Comparison of ENCODE assay signal across 11 mouse cellular contexts in the genomic region with DNA sequence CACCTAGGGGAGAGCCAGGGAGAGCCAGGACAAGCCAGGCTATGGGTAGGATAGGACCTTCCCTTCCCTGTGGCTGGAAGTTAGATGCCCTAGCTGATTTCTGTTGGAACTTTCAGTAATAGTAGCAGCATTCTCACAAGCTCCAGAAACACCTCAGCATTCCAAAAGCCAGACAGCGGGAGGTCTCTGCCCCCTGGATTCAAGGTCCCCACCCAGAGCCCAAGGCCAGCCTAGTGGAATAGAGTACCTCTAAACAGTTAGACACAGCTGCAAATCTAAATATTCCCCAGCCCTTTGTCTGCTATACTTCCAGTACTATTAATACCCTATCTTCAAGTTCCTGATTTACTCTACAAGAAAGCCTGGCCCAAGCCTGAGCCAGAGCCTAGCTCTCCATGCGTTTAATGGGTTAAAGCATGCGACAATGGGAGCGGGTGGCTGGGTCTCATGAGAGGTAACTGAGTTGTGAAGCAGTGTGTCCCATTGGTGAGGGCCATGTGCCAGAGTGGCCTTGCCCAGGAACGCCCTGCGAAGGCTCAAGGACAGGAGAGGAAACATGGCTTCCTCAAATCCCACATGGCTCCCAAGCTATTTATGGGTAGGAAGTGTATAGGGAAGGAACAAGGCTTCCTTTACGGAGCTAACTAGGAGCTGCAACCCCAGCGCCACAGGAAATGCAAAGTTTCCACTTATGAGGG. TPM values are rescaled to one million over a fixed set of nuclear protein-coding genes. Genes with fewer than 3 reads are reported as not detected.
DNase-seq lines count a peak whose midpoint lies in the region; ATAC-seq and TF ChIP-seq lines count a peak whose summit lies in the region.
"Had no signal": no experiment of that assay in that cellular context is flagged by ENCODE, and none has a peak within 500 bp of the region (broad histone marks: within the 10 kb centered on the region; RNA-seq: fewer than 3 reads in every experiment).

No protein-coding gene starts in this region.

- H3K4me1 ChIP-seq in testis, adult 2 months (ENCODE audit: control insufficient read depth, insufficient read depth, low read length), result peaks cover 3% of the 10 kb centered on the region; the same call in 1 of the 2 replicates
- H3K4me1 ChIP-seq in heart, embryonic 14.5 days (ENCODE audit: control insufficient read depth in 2 of 2, insufficient read depth in 2 of 2, low read length in 2 of 2), result peaks cover 31 to 57% of the 10 kb centered on the region in 2 experiments
- no peaks in the 10 kb centered on the region for H3K4me1 ChIP-seq in midbrain, embryonic 11.5 days (ENCODE audit: control insufficient read depth, insufficient read depth, low read length)

- no peaks in the 10 kb centered on the region for H3K27me3 ChIP-seq in testis, adult 2 months (ENCODE audit: control insufficient read depth, insufficient read depth, low read length)
- no peaks in the 10 kb centered on the region for H3K27me3 ChIP-seq in heart, embryonic 14.5 days (ENCODE audit: control insufficient read depth, insufficient read depth, low read length)
- H3K27me3 ChIP-seq in midbrain, embryonic 11.5 days (ENCODE audit: control insufficient read depth, insufficient read depth, low read length), result no peaks in the 10 kb centered on the region
- H3K27me3 ChIP-seq: liver, embryonic 13.5 days; neural tube, embryonic 13.5 days had no signal

- no peak overlapping the region for H3K9ac ChIP-seq in heart, embryonic 14.5 days (ENCODE audit: low read length)
- no peak overlapping the region for H3K9ac ChIP-seq in midbrain, embryonic 11.5 days (ENCODE audit: low read length)
- H3K9ac ChIP-seq: liver, embryonic 13.5 days; neural tube, embryonic 13.5 days had no signal

- no peak overlapping the region for H3K4me3 ChIP-seq in testis, adult 2 months (ENCODE audit: control insufficient read depth, low read depth, low read length)
- H3K4me3 ChIP-seq in heart, embryonic 14.5 days (ENCODE audit: control insufficient read depth in 1 of 2, insufficient read depth in 1 of 2, low read depth in 1 of 2, low read length in 2 of 2), result no peak overlapping the region
- H3K4me3 ChIP-seq in midbrain, embryonic 11.5 days (ENCODE audit: low read depth, low read length), result no peak overlapping the region
- H3K4me3 ChIP-seq: liver, embryonic 13.5 days; neural tube, embryonic 13.5 days had no signal

- intact Hi-C loops in left cerebral cortex, postnatal 4 days (cut with DNase I), result no loop called here

- no peak for TF ChIP-seq CTCF in testis, adult 2 months (IDR thresholded peaks at IDR 0.05; ENCODE audit: control insufficient read depth, insufficient read depth, insufficient replicate concordance, low read depth, low read length)

- no peaks in the 10 kb centered on the region for H3K9me3 ChIP-seq in heart, embryonic 14.5 days (ENCODE audit: control insufficient read depth, low read length)
- H3K9me3 ChIP-seq in midbrain, embryonic 11.5 days (ENCODE audit: control insufficient read depth, low read length), result no peaks in the 10 kb centered on the region
- H3K9me3 ChIP-seq: liver, embryonic 13.5 days; neural tube, embryonic 13.5 days had no signal

- 46% methylated on average over 8 of the region's 8 CpGs for WGBS in heart, embryonic 14.5 days
- WGBS in midbrain, embryonic 11.5 days, result 87% methylated on average over 8 of the region's 8 CpGs

- TF ChIP-seq POLR2A in testis, adult 2 months (IDR thresholded peaks at IDR 0.05; ENCODE audit: control insufficient read depth, low read depth, low read length), result no peak

- peak overlapping the region; percentile 42 for H3K27ac ChIP-seq in testis, adult 2 months (ENCODE audit: control insufficient read depth, insufficient read depth, low read depth, low read length)
- H3K27ac ChIP-seq in heart, embryonic 14.5 days (replicated peaks in 1 of 2; ENCODE audit: control insufficient read depth in 1 of 2, insufficient read depth in 1 of 2, low read depth in 2 of 2, low read length in 2 of 2), result peak overlapping the region; percentile 73 to 84
- H3K27ac ChIP-seq in midbrain, embryonic 11.5 days (ENCODE audit: low read depth, low read length), result no peak overlapping the region
- H3K27ac ChIP-seq: liver, embryonic 13.5 days; neural tube, embryonic 13.5 days had no signal

- peak; percentile 31; the same call in 1 of the 2 replicates for ATAC-seq in heart, embryonic 14.5 days (ENCODE audit: insufficient number of reproducible peaks, insufficient read depth, low FRiP score, low read depth)
- ATAC-seq in midbrain, embryonic 11.5 days (ENCODE audit: low FRiP score), result no peak

- peak overlapping the region; percentile 32 for H3K4me2 ChIP-seq in heart, embryonic 14.5 days (ENCODE audit: low read length)
- H3K4me2 ChIP-seq in midbrain, embryonic 11.5 days, result no peak overlapping the region
- H3K4me2 ChIP-seq: liver, embryonic 13.5 days; neural tube, embryonic 13.5 days had no signal

- no peaks in the 10 kb centered on the region for H3K36me3 ChIP-seq in testis, adult 2 months (ENCODE audit: control insufficient read depth, insufficient read depth, low read length)
- H3K36me3 ChIP-seq in heart, embryonic 14.5 days (ENCODE audit: control insufficient read depth, insufficient read depth, low read length), result peaks cover 12% of the 10 kb centered on the region
- no peaks in the 10 kb centered on the region for H3K36me3 ChIP-seq in midbrain, embryonic 11.5 days (ENCODE audit: control insufficient read depth, insufficient read depth, low read length)
- H3K36me3 ChIP-seq: liver, embryonic 13.5 days; neural tube, embryonic 13.5 days had no signal

- no peak for DNase-seq in testis, postnatal 14 days (ENCODE audit: low spot score)
- DNase-seq in kidney, postnatal 10 days, result peak; percentile 71
- no peak for DNase-seq in left cerebral cortex, postnatal 4 days
- no peak for DNase-seq in left cerebral cortex, adult 18-20 months (ENCODE audit: low spot score in 2 of 2)
- DNase-seq in midbrain, embryonic 11.5 days (ENCODE audit: low spot score, missing footprints), result no peak
- DNase-seq in thymus, postnatal 14 days, result no peak
- DNase-seq: liver, embryonic 13.5 days; spleen, adult 18-20 months had no signal

RNA-seq across cellular contexts. Expression of a gene that starts 15.3 kb away (rescaled TPM):
- polyA plus RNA-seq in testis, adult 2 months (2012; rRNA removed), result 8.4 and 9.0 TPM in 2 replicates
- 77.7 and 80.3 TPM in 2 replicates for polyA plus RNA-seq in heart, embryonic 14.5 days (2014; fragmentation: Nextera tagmentation; extraction: Ambion mirVana)
- total RNA-seq in left cerebral cortex, postnatal 4 days (2021), result 10 to 100 TPM; 97.2 to 98.2 TPM
- total RNA-seq in left cerebral cortex, adult 18-20 months (2021), result 10 to 100 TPM; 40.9 to 45.1 TPM
- polyA plus RNA-seq in midbrain, embryonic 11.5 days (2014; fragmentation: Nextera tagmentation; extraction: Ambion mirVana), result 28.5 and 34.1 TPM in 2 replicates

RNA-seq across cellular contexts. Expression of a gene that starts 15.3 kb away (rescaled TPM):
- 17.8 and 18.8 TPM in 2 replicates for polyA plus RNA-seq in testis, adult 2 months (2012; rRNA removed)
- polyA plus RNA-seq in heart, embryonic 14.5 days (2014; fragmentation: Nextera tagmentation; extraction: Ambion mirVana), result 250 and 253 TPM in 2 replicates
- 100 to 1,000 TPM; 142 TPM for total RNA-seq in left cerebral cortex, postnatal 4 days (2021)
- 10 to 100 TPM; 39.0 to 47.4 TPM for total RNA-seq in left cerebral cortex, adult 18-20 months (2021)
- 105 and 115 TPM in 2 replicates for polyA plus RNA-seq in midbrain, embryonic 11.5 days (2014; fragmentation: Nextera tagmentation; extraction: Ambion mirVana)
